In the genomic region with DNA sequence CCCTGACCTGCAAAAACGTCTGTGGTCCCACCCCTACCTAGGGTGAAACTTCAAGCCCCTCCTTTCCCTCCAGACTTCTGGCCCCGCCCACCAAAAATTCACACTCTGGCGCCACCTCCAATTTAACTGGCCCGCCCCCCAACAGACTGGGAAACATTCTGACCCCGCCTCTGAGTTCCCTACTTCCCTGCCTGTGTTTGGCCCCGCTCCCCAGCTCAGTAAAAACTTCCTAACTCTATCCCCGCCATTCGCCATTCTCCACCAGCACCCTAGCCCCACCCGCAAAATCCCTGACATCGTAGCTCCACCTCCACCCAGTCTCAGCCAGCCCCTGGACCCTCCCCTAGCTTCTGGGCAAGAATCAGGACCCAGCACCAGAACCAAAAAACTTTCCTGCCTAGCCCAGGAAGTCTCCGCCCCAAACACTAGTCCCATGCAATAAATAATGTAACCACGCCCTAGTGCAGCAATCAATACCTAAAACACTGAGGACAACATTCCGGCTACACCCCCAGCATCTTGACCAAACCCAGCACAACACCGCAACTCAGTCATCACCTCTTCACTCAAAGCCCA, we compare ENCODE assay signal across 1 mouse cellular context.
TF ChIP-seq lines count a peak whose summit lies in the region.

No protein-coding gene starts in this region.

TF ChIP-seq in C2C12, 6 proteins besides CTCF, POLR2A, EP300 and RAD21:
- TF ChIP-seq FOSL1 (IDR thresholded peaks at IDR 0.05; ENCODE audit: insufficient read depth, low read length, poor library complexity, severe bottlenecking) (no peak), MYOD1 (IDR thresholded peaks at IDR 0.05; ENCODE audit: control insufficient read depth, insufficient read length, low read depth) (no peak), MAX (IDR thresholded peaks at IDR 0.05) (no peak), USF1 (IDR thresholded peaks at IDR 0.05; ENCODE audit: low read depth) (no peak), MYOG (IDR thresholded peaks at IDR 0.05; ENCODE audit: control insufficient read depth, extremely low read depth, insufficient read length) (no peak)
